Mouse (Mus musculus): ENCODE measurements at regions not wholly inside any gene's neighbourhood (a gene's known extent, or its start where the extent isn't known, plus 50 kb on each side); places are given as distances from the start of the nearest gene placed in this dataset.

GRCm38 (mm10) chr3:9200156-9200555 lies 409.7 kb downstream of the Zfp704 start:
- DNase-seq (ENCODE audit: low spot score) = peak; percentile 68

GRCm38 (mm10) chr3:9198652-9199332 lies 411.1 kb downstream of the Zfp704 start:
- no peak for DNase-seq (ENCODE audit: low spot score)

GRCm38 (mm10) chr3:9195781-9196180 lies 414.1 kb downstream of the Zfp704 start:
- no peak for DNase-seq (ENCODE audit: low spot score)

GRCm38 (mm10) chr3:9189366-9190287 lies 420.3 kb downstream of the Zfp704 start:
- peak; percentile 44 for DNase-seq (ENCODE audit: low spot score)

- DNase-seq (ENCODE audit: low spot score) = no peak
Observed at GRCm38 (mm10) chr3:9186364-9187120, 423.3 kb downstream of the Zfp704 start.

GRCm38 (mm10) chr3:9181576-9181975 lies 428.3 kb downstream of the Zfp704 start:
- no peak for DNase-seq (ENCODE audit: low spot score)

GRCm38 (mm10) chr3:9179641-9180040 lies 430.2 kb downstream of the Zfp704 start:
- DNase-seq (ENCODE audit: low spot score) = no peak

- no peak for DNase-seq (ENCODE audit: low spot score)
Observed at GRCm38 (mm10) chr3:9174517-9174832, 435.4 kb downstream of the Zfp704 start.

GRCm38 (mm10) chr3:9173643-9174516 lies 436.0 kb downstream of the Zfp704 start:
- peak; percentile 61 for DNase-seq (ENCODE audit: low spot score)

GRCm38 (mm10) chr3:9171970-9172369 lies 437.9 kb downstream of the Zfp704 start:
- DNase-seq (ENCODE audit: low spot score) = no peak

GRCm38 (mm10) chr3:9168955-9169354 lies 440.9 kb downstream of the Zfp704 start:
- DNase-seq (ENCODE audit: low spot score) = no peak

- no peak for DNase-seq (ENCODE audit: low spot score)
Observed at GRCm38 (mm10) chr3:9159073-9159472, 450.8 kb downstream of the Zfp704 start.

GRCm38 (mm10) chr3:9154172-9154571 lies 455.7 kb downstream of the Zfp704 start:
- no peak for DNase-seq (ENCODE audit: low spot score)

- no peak for DNase-seq (ENCODE audit: low spot score)
Observed at GRCm38 (mm10) chr3:9153690-9154089, 456.2 kb downstream of the Zfp704 start.

GRCm38 (mm10) chr3:9152256-9152655 lies 457.6 kb downstream of the Zfp704 start:
- no peak for DNase-seq (ENCODE audit: low spot score)

- no peak for DNase-seq (ENCODE audit: low spot score)
Observed at GRCm38 (mm10) chr3:9151590-9151989, 458.3 kb downstream of the Zfp704 start.

GRCm38 (mm10) chr3:9148605-9149004 lies 461.3 kb downstream of the Zfp704 start:
- no peak for DNase-seq (ENCODE audit: low spot score)

- DNase-seq (ENCODE audit: low spot score) = no peak
Observed at GRCm38 (mm10) chr3:9146481-9146880, 463.4 kb downstream of the Zfp704 start.

- no peak for DNase-seq (ENCODE audit: low spot score)
Observed at GRCm38 (mm10) chr3:9145612-9146011, 464.3 kb downstream of the Zfp704 start.

GRCm38 (mm10) chr3:9141836-9142235 lies 468.0 kb downstream of the Zfp704 start:
- no peak for DNase-seq (ENCODE audit: low spot score)

GRCm38 (mm10) chr3:9137131-9137874 lies 472.6 kb downstream of the Zfp704 start:
- peak; percentile 17 for DNase-seq (ENCODE audit: low spot score)

Measured in layer of hippocampus, adult 11-12 months (tissue).